Mouse (Mus musculus) liver, embryonic 14.5 days (tissue): Measurements from ENCODE around the gene 2010109A12Rik.

ENCODE experiments used
- CTCF ChIP-seq: IDR thresholded peaks from 2 replicates; pipeline ENCODE4 v1.5.1; 2016; ENCODE audit warnings: antibody characterized with exemption, low read depth, control low read depth
- EP300 ChIP-seq: IDR thresholded peaks from 2 replicates; pipeline ENCODE4 v1.6.1; 2016; ENCODE audit warnings: antibody characterized with exemption, low read depth

- TF ChIP-seq CTCF (no peak), EP300 (no peak)
These were observed 26.5 kb downstream of the 2010109A12Rik start for GRCm38 (mm10) chr5:93232838-93233237.
